In the genomic region with DNA sequence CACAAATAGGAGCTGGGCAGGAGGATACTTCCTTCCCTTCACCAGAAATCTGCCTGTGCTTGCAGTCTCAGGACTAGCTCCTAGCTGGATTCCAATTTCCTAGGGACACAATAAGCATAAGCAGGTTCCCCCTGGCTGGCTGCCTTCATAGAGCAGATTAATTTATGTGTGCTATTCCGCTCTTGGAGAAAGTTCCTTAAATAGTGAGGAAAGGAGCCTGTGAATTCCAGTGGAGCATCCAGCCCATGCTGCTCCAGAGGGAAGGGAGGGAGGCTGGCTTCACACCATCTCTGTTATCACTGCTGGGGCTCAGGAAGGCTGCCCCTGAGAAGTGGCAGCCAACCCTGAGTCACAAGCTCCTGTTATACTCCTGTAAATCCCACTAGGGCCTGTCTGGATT, we compare ENCODE assay signal across 13 mouse cellular contexts. TPM values are rescaled to one million over a fixed set of nuclear protein-coding genes. Genes with fewer than 3 reads are reported as not detected.
A peak's percentile ranks its signal among the peaks of the same experiment; 100 is the strongest.
DNase-seq lines count a peak whose midpoint lies in the region; ATAC-seq and TF ChIP-seq lines count a peak whose summit lies in the region.
"Had no signal": no experiment of that assay in that cellular context is flagged by ENCODE, and none has a peak within 500 bp of the region (broad histone marks: within the 10 kb centered on the region; RNA-seq: fewer than 3 reads in every experiment).

No protein-coding gene starts in this region.

- H3K4me2 ChIP-seq in kidney, embryonic 14.5 days (replicated peaks; ENCODE audit: low read depth, low read length): no peak overlapping the region
- H3K4me2 ChIP-seq in neural tube, embryonic 13.5 days: no peak overlapping the region
- H3K4me2 ChIP-seq in neural tube, embryonic 14.5 days (ENCODE audit: low read depth, low read length): no peak overlapping the region
- H3K4me2 ChIP-seq: embryonic facial prominence, embryonic 15.5 days; limb, embryonic 13.5 days; midbrain, embryonic 12.5 days had no signal

- H3K27ac ChIP-seq in kidney, adult 2 months (ENCODE audit: insufficient read depth, low read depth, low read length): no peak overlapping the region
- H3K27ac ChIP-seq in kidney, embryonic 14.5 days (ENCODE audit: low read depth, low read length): no peak overlapping the region
- peak overlapping the region; percentile 62 for H3K27ac ChIP-seq in neural tube, embryonic 13.5 days (replicated peaks)
- peak overlapping the region; percentile 58 for H3K27ac ChIP-seq in neural tube, embryonic 14.5 days (ENCODE audit: low read depth, low read length)
- H3K27ac ChIP-seq: embryonic facial prominence, embryonic 15.5 days; limb, embryonic 13.5 days; midbrain, embryonic 12.5 days had no signal

- no peak for TF ChIP-seq POLR2A in kidney, adult 2 months (IDR thresholded peaks at IDR 0.05; ENCODE audit: low read depth, low read length)

- H3K9me3 ChIP-seq in kidney, embryonic 14.5 days (ENCODE audit: control insufficient read depth, low read length): no peaks in the 10 kb centered on the region
- H3K9me3 ChIP-seq in neural tube, embryonic 13.5 days: no peaks in the 10 kb centered on the region
- H3K9me3 ChIP-seq in neural tube, embryonic 14.5 days (ENCODE audit: control insufficient read depth, low read length): no peaks in the 10 kb centered on the region
- H3K9me3 ChIP-seq: embryonic facial prominence, embryonic 15.5 days; limb, embryonic 13.5 days; midbrain, embryonic 12.5 days had no signal

- no peak for TF ChIP-seq CTCF in kidney, adult 2 months (conservative IDR thresholded peaks at IDR 0.05; ENCODE audit: insufficient read depth, insufficient read length, low read depth, low read length)

- no peaks in the 10 kb centered on the region for H3K36me3 ChIP-seq in kidney, adult 2 months (ENCODE audit: control insufficient read depth, insufficient read depth, low read length)
- no peaks in the 10 kb centered on the region for H3K36me3 ChIP-seq in kidney, embryonic 14.5 days (ENCODE audit: control insufficient read depth, insufficient read depth, low read length)
- H3K36me3 ChIP-seq in neural tube, embryonic 13.5 days: peaks cover 8% of the 10 kb centered on the region
- H3K36me3 ChIP-seq in neural tube, embryonic 14.5 days (ENCODE audit: control insufficient read depth, insufficient read depth, low read length): no peaks in the 10 kb centered on the region
- H3K36me3 ChIP-seq: embryonic facial prominence, embryonic 15.5 days; limb, embryonic 13.5 days; midbrain, embryonic 12.5 days had no signal

- H3K4me3 ChIP-seq in kidney, adult 2 months (ENCODE audit: insufficient read depth, low read depth, low read length): no peak overlapping the region
- H3K4me3 ChIP-seq in kidney, embryonic 14.5 days (ENCODE audit: low read length): no peak overlapping the region
- no peak overlapping the region for H3K4me3 ChIP-seq in neural tube, embryonic 13.5 days
- H3K4me3 ChIP-seq in neural tube, embryonic 14.5 days (ENCODE audit: low read depth, low read length): no peak overlapping the region
- H3K4me3 ChIP-seq: embryonic facial prominence, embryonic 15.5 days; limb, embryonic 13.5 days; midbrain, embryonic 12.5 days had no signal

- 50% methylated on average over 1 of the region's 1 CpGs for WGBS in kidney, adult 2 months
- WGBS in kidney, embryonic 14.5 days: 58% methylated on average over 1 of the region's 1 CpGs
- 35% methylated on average over 1 of the region's 1 CpGs for WGBS in neural tube, embryonic 13.5 days
- 40% methylated on average over 1 of the region's 1 CpGs for WGBS in neural tube, embryonic 14.5 days

- no peak overlapping the region for H3K9ac ChIP-seq in kidney, embryonic 14.5 days (ENCODE audit: low read depth, low read length)
- H3K9ac ChIP-seq in neural tube, embryonic 13.5 days: 0 out of 2 replicates have a peak overlapping the region, but pooled peaks have one; percentile 5
- no peak overlapping the region for H3K9ac ChIP-seq in neural tube, embryonic 14.5 days (replicated peaks; ENCODE audit: low read depth, low read length)
- H3K9ac ChIP-seq: embryonic facial prominence, embryonic 15.5 days; limb, embryonic 13.5 days; midbrain, embryonic 12.5 days had no signal

- ATAC-seq in kidney, embryonic 14.5 days (ENCODE audit: low FRiP score, low TSS enrichment): no peak
- ATAC-seq in neural tube, embryonic 13.5 days (ENCODE audit: low read depth): no peak
- 0 out of 2 replicates have a peak, but pooled peaks have one; percentile 16 for ATAC-seq in neural tube, embryonic 14.5 days (ENCODE audit: low read depth)
- ATAC-seq: lung, postnatal 0 days had no signal

- no peaks in the 10 kb centered on the region for H3K27me3 ChIP-seq in kidney, adult 2 months (replicated peaks; ENCODE audit: control insufficient read depth, insufficient read depth, low read length)
- no peaks in the 10 kb centered on the region for H3K27me3 ChIP-seq in kidney, embryonic 14.5 days (ENCODE audit: control insufficient read depth, insufficient read depth, low read length)
- H3K27me3 ChIP-seq in neural tube, embryonic 13.5 days: no peaks in the 10 kb centered on the region
- H3K27me3 ChIP-seq in neural tube, embryonic 14.5 days (ENCODE audit: control insufficient read depth, insufficient read depth, low read length): no peaks in the 10 kb centered on the region
- H3K27me3 ChIP-seq: embryonic facial prominence, embryonic 15.5 days; midbrain, embryonic 12.5 days had no signal

- DNase-seq in kidney, adult 2 months: peak; percentile 33
- DNase-seq in neural tube, embryonic 10.5 days (ENCODE audit: extremely low spot score, low spot score): no peak
- DNase-seq in c-Kit-positive CD71-positive TER-119-positive erythroid progenitor cells, embryonic 14.5 days (ENCODE audit: low spot score): no peak
- no peak for DNase-seq in urinary bladder, postnatal 10 days (ENCODE audit: low spot score)
- DNase-seq: gastrocnemius, postnatal 14 days had no signal

- 0 out of 2 replicates have a peak, but pooled peaks cover 2% of the 10 kb centered on the region for H3K4me1 ChIP-seq in kidney, adult 2 months (ENCODE audit: control insufficient read depth, insufficient read depth, low read length)
- H3K4me1 ChIP-seq in kidney, embryonic 14.5 days (ENCODE audit: control insufficient read depth, insufficient read depth, low read length): no peaks in the 10 kb centered on the region
- peaks cover 31% of the 10 kb centered on the region for H3K4me1 ChIP-seq in neural tube, embryonic 13.5 days (replicated peaks)
- no peaks in the 10 kb centered on the region for H3K4me1 ChIP-seq in neural tube, embryonic 14.5 days (ENCODE audit: control insufficient read depth, insufficient read depth, low read length)
- H3K4me1 ChIP-seq: embryonic facial prominence, embryonic 15.5 days; limb, embryonic 13.5 days had no signal

RNA-seq across cellular contexts. Expression of gene Gm4131, which starts 35.5 kb away (rescaled TPM):
- 1.0 and 1.6 TPM in 2 replicates for polyA plus RNA-seq in kidney, adult 2 months (2012; rRNA removed)
- not detected in 2 replicates for polyA plus RNA-seq in kidney, embryonic 14.5 days (2014; fragmentation: Nextera tagmentation; extraction: Ambion mirVana)
- polyA plus RNA-seq in neural tube, embryonic 13.5 days (2015; fragmentation: Nextera tagmentation; extraction: Ambion mirVana): not detected in 2 replicates
- polyA plus RNA-seq in neural tube, embryonic 14.5 days (2014; fragmentation: Nextera tagmentation; extraction: Ambion mirVana): 0.17 and 0.40 TPM in 2 replicates
- polyA plus RNA-seq: embryonic facial prominence, embryonic 15.5 days; heart, embryonic 14.5 days; lung, postnatal 0 days; midbrain, embryonic 12.5 days had no signal

RNA-seq across cellular contexts. Expression of gene Fam124a, which starts 46.7 kb away (rescaled TPM):
- polyA plus RNA-seq in kidney, adult 2 months (2012; rRNA removed): 4.3 and 4.5 TPM in 2 replicates
- 5.2 and 5.9 TPM in 2 replicates for polyA plus RNA-seq in kidney, embryonic 14.5 days (2014; fragmentation: Nextera tagmentation; extraction: Ambion mirVana)
- polyA plus RNA-seq in neural tube, embryonic 13.5 days (2015; fragmentation: Nextera tagmentation; extraction: Ambion mirVana): 31.3 and 35.1 TPM in 2 replicates
- 35.4 and 52.4 TPM in 2 replicates for polyA plus RNA-seq in neural tube, embryonic 14.5 days (2014; fragmentation: Nextera tagmentation; extraction: Ambion mirVana)

Comparison
In these comparisons a context has a peak if more than half of its experiments do, and no peak if none do; other contexts are left out.
1. H3K27ac ChIP-seq: peak in neural tube, embryonic 13.5 days (single experiment) and neural tube, embryonic 14.5 days (single experiment); none in kidney, adult 2 months (single experiment) and kidney, embryonic 14.5 days (single experiment).